In the genomic region with DNA sequence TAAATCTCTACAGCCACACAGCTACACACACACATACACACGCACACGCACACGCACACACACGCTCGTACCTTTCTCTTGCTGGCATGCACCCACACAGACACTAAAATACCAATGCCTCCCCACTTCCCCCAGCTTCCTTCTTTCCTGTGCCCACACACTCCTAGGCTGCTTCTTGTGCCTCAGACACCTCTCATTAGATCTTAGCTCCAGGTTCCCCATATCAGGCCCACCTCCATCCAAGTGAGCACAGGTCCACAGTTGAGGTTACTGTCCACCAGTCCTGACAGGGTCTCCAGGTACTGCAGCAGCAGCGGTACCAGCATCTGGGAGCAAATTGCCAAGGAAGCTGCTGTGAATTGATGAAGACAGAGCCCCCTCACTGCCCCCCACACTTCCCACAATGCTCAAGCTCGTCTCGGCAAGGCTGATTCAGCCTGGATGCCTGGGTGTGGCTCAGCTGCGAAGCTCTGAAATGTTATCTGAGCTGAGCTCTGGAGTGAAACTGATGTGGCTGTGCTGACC, we compare ENCODE assay signal across 11 mouse cellular contexts. TPM values are rescaled to one million over a fixed set of nuclear protein-coding genes. Genes with fewer than 3 reads are reported as not detected.
DNase-seq lines count a peak whose midpoint lies in the region; ATAC-seq and TF ChIP-seq lines count a peak whose summit lies in the region.
"Had no signal": no experiment of that assay in that cellular context is flagged by ENCODE, and none has a peak within 500 bp of the region (broad histone marks: within the 10 kb centered on the region; RNA-seq: fewer than 3 reads in every experiment).

No protein-coding gene starts in this region.

- peaks cover 17 to 30% of the 10 kb centered on the region in 2 experiments for H3K4me1 ChIP-seq in heart, embryonic 14.5 days (ENCODE audit: control insufficient read depth in 2 of 2, insufficient read depth in 2 of 2, low read length in 2 of 2)
- peaks cover 13% of the 10 kb centered on the region for H3K4me1 ChIP-seq in stomach, embryonic 16.5 days (ENCODE audit: control insufficient read depth, insufficient read depth, low read length)
- H3K4me1 ChIP-seq in stomach, postnatal 0 days (replicated peaks; ENCODE audit: control insufficient read depth, insufficient read depth) = no peaks in the 10 kb centered on the region

- H3K36me3 ChIP-seq in heart, embryonic 14.5 days (ENCODE audit: control insufficient read depth, insufficient read depth, low read length) = peaks cover 60% of the 10 kb centered on the region
- peaks cover 11% of the 10 kb centered on the region; the same call in 1 of the 2 replicates for H3K36me3 ChIP-seq in stomach, embryonic 16.5 days (ENCODE audit: control insufficient read depth, insufficient read depth, low read length)
- H3K36me3 ChIP-seq in stomach, postnatal 0 days (ENCODE audit: control insufficient read depth, insufficient read depth, low read length) = peaks cover 14% of the 10 kb centered on the region; the same call in 1 of the 2 replicates

- 77% methylated on average over 9 of the region's 9 CpGs for WGBS in heart, embryonic 14.5 days
- WGBS in stomach, embryonic 16.5 days = 78% methylated on average over 9 of the region's 9 CpGs
- 82% methylated on average over 9 of the region's 9 CpGs for WGBS in stomach, postnatal 0 days

- no peak overlapping the region for H3K27ac ChIP-seq in heart, embryonic 14.5 days (replicated peaks in 1 of 2; ENCODE audit: control insufficient read depth in 1 of 2, insufficient read depth in 1 of 2, low read depth in 2 of 2, low read length in 2 of 2)
- H3K27ac ChIP-seq in stomach, embryonic 16.5 days (ENCODE audit: low read length) = no peak overlapping the region
- H3K27ac ChIP-seq in stomach, postnatal 0 days (replicated peaks) = no peak overlapping the region

- no peak for TF ChIP-seq CTCF in stomach, postnatal 0 days (IDR thresholded peaks at IDR 0.05; ENCODE audit: low read depth)

- 0 out of 2 replicates have a peak, but pooled peaks cover 3% of the 10 kb centered on the region for H3K27me3 ChIP-seq in heart, embryonic 14.5 days (ENCODE audit: control insufficient read depth, insufficient read depth, low read length)
- no peaks in the 10 kb centered on the region for H3K27me3 ChIP-seq in stomach, embryonic 16.5 days (ENCODE audit: control insufficient read depth, insufficient read depth, low read length)
- H3K27me3 ChIP-seq in stomach, postnatal 0 days (ENCODE audit: control insufficient read depth, insufficient read depth, low read length) = no peaks in the 10 kb centered on the region

- ATAC-seq in heart, embryonic 14.5 days (ENCODE audit: insufficient number of reproducible peaks, insufficient read depth, low FRiP score, low read depth) = no peak
- no peak for ATAC-seq in stomach, embryonic 16.5 days (ENCODE audit: insufficient read depth, low FRiP score)
- ATAC-seq in stomach, postnatal 0 days (ENCODE audit: low FRiP score, low TSS enrichment) = no peak

- no peak for TF ChIP-seq EP300 in stomach, postnatal 0 days (optimal IDR thresholded peaks at IDR 0.05)

- intact Hi-C loops in heart, postnatal 36 days (cut with DNase I) = no loop called here
- intact Hi-C loops in left cerebral cortex, postnatal 14 days (cut with DNase I) = no loop called here

- H3K4me3 ChIP-seq in heart, embryonic 14.5 days (ENCODE audit: control insufficient read depth in 1 of 2, insufficient read depth in 1 of 2, low read depth in 1 of 2, low read length in 2 of 2) = no peak overlapping the region
- H3K4me3 ChIP-seq in stomach, embryonic 16.5 days (replicated peaks; ENCODE audit: low read length) = no peak overlapping the region
- no peak overlapping the region for H3K4me3 ChIP-seq in stomach, postnatal 0 days (ENCODE audit: low read depth, low read length)

- 0 out of 2 replicates have a peak overlapping the region, but pooled peaks have one; percentile 8 for H3K9ac ChIP-seq in heart, embryonic 14.5 days (ENCODE audit: low read length)
- peak overlapping the region; percentile 48; the same call in 1 of the 2 replicates for H3K9ac ChIP-seq in stomach, embryonic 16.5 days (ENCODE audit: low read length)
- H3K9ac ChIP-seq in stomach, postnatal 0 days (ENCODE audit: low read length) = no peak overlapping the region

- no peak for DNase-seq in heart, postnatal 36 days
- no peak for DNase-seq in stomach, postnatal 0 days (ENCODE audit: low spot score)
- peak; percentile 74 to 90 for DNase-seq in left cerebral cortex, postnatal 14 days (ENCODE audit: low spot score in 2 of 2)
- DNase-seq in ovary, postnatal 10 days (ENCODE audit: low spot score) = no peak
- no peak for DNase-seq in thymus, postnatal 0 days (ENCODE audit: low spot score)
- DNase-seq in heart, adult 8-10 months (ENCODE audit: low spot score) = no peak
- DNase-seq: heart, adult 11 months; kidney, adult 8-10 months; thymus, postnatal 25 days had no signal

- no peak overlapping the region for H3K4me2 ChIP-seq in heart, embryonic 14.5 days (ENCODE audit: low read length)
- no peak overlapping the region for H3K4me2 ChIP-seq in stomach, embryonic 16.5 days (ENCODE audit: low read depth, low read length)
- H3K4me2 ChIP-seq in stomach, postnatal 0 days (replicated peaks; ENCODE audit: low read depth) = no peak overlapping the region

- H3K9me3 ChIP-seq in heart, embryonic 14.5 days (ENCODE audit: control insufficient read depth, low read length) = no peaks in the 10 kb centered on the region
- no peaks in the 10 kb centered on the region for H3K9me3 ChIP-seq in stomach, embryonic 16.5 days (replicated peaks; ENCODE audit: control insufficient read depth, low read length)
- H3K9me3 ChIP-seq in stomach, postnatal 0 days (ENCODE audit: control insufficient read depth, low read length) = no peaks in the 10 kb centered on the region

RNA-seq across cellular contexts. Expression of a gene that starts 3.5 kb away (rescaled TPM):
- polyA plus RNA-seq in heart, embryonic 14.5 days (2014; fragmentation: Nextera tagmentation; extraction: Ambion mirVana) = 7.2 and 9.0 TPM in 2 replicates
- under 1 TPM; 0.56 to 0.89 TPM for total RNA-seq in heart, postnatal 36 days (2021)
- polyA plus RNA-seq in stomach, embryonic 16.5 days (2015; fragmentation: Nextera tagmentation; extraction: Ambion mirVana) = 5.6 and 5.7 TPM in 2 replicates
- polyA plus RNA-seq in stomach, postnatal 0 days (2015; fragmentation: Nextera tagmentation; extraction: Ambion mirVana) = 1.5 and 1.6 TPM in 2 replicates
- total RNA-seq in left cerebral cortex, postnatal 14 days (2021) = 100 to 1,000 TPM; 233 to 246 TPM
- polyA plus RNA-seq in thymus, postnatal 0 days (2015; fragmentation: Nextera tagmentation; extraction: Ambion mirVana) = 3.6 and 4.6 TPM in 2 replicates
- under 1 TPM; 0.32 to 0.60 (median 0.36) TPM for total RNA-seq in heart, adult 8-10 months (2022)

RNA-seq across cellular contexts. Expression of a gene that starts 20.6 kb away (rescaled TPM):
- polyA plus RNA-seq in heart, embryonic 14.5 days (2014; fragmentation: Nextera tagmentation; extraction: Ambion mirVana) = 141 and 155 TPM in 2 replicates
- total RNA-seq in heart, postnatal 36 days (2021) = 100 to 1,000 TPM; 749 to 757 TPM
- polyA plus RNA-seq in stomach, embryonic 16.5 days (2015; fragmentation: Nextera tagmentation; extraction: Ambion mirVana) = 69.8 and 72.4 TPM in 2 replicates
- polyA plus RNA-seq in stomach, postnatal 0 days (2015; fragmentation: Nextera tagmentation; extraction: Ambion mirVana) = 66.4 and 75.7 TPM in 2 replicates
- total RNA-seq in left cerebral cortex, postnatal 14 days (2021) = 10 to 100 TPM in 1 of 2 experiments, 1 to 10 TPM in 1; 5.3 to 10.8 TPM
- polyA plus RNA-seq in thymus, postnatal 0 days (2015; fragmentation: Nextera tagmentation; extraction: Ambion mirVana) = 6.9 and 7.5 TPM in 2 replicates
- 1,000 to 10,000 TPM in 1 of 4 experiments, 100 to 1,000 TPM in 3; 852 to 1,087 (median 985) TPM for total RNA-seq in heart, adult 8-10 months (2022)

RNA-seq across cellular contexts. Expression of a gene that starts 20.7 kb away (rescaled TPM):
- 11.0 and 11.6 TPM in 2 replicates for polyA plus RNA-seq in heart, embryonic 14.5 days (2014; fragmentation: Nextera tagmentation; extraction: Ambion mirVana)
- 1 to 10 TPM; 3.3 to 5.4 TPM for total RNA-seq in heart, postnatal 36 days (2021)
- polyA plus RNA-seq in stomach, embryonic 16.5 days (2015; fragmentation: Nextera tagmentation; extraction: Ambion mirVana) = 10.3 and 12.6 TPM in 2 replicates
- polyA plus RNA-seq in stomach, postnatal 0 days (2015; fragmentation: Nextera tagmentation; extraction: Ambion mirVana) = 2.2 and 2.3 TPM in 2 replicates
- total RNA-seq in left cerebral cortex, postnatal 14 days (2021) = 1 to 10 TPM; 2.7 to 3.8 TPM
- polyA plus RNA-seq in thymus, postnatal 0 days (2015; fragmentation: Nextera tagmentation; extraction: Ambion mirVana) = 3.6 and 5.2 TPM in 2 replicates
- total RNA-seq in heart, adult 8-10 months (2022) = 1 to 10 TPM; 3.1 to 4.5 (median 3.9) TPM

RNA-seq across cellular contexts. Expression of a gene that starts 28.3 kb away (rescaled TPM):
- polyA plus RNA-seq in heart, embryonic 14.5 days (2014; fragmentation: Nextera tagmentation; extraction: Ambion mirVana) = 27.4 and 31.3 TPM in 2 replicates
- 10 to 100 TPM; 13.4 to 16.0 TPM for total RNA-seq in heart, postnatal 36 days (2021)
- 53.8 and 58.5 TPM in 2 replicates for polyA plus RNA-seq in stomach, embryonic 16.5 days (2015; fragmentation: Nextera tagmentation; extraction: Ambion mirVana)
- polyA plus RNA-seq in stomach, postnatal 0 days (2015; fragmentation: Nextera tagmentation; extraction: Ambion mirVana) = 30.2 and 30.9 TPM in 2 replicates
- total RNA-seq in left cerebral cortex, postnatal 14 days (2021) = 10 to 100 TPM; 37.5 to 39.0 TPM
- polyA plus RNA-seq in thymus, postnatal 0 days (2015; fragmentation: Nextera tagmentation; extraction: Ambion mirVana) = 91.1 and 96.6 TPM in 2 replicates
- total RNA-seq in heart, adult 8-10 months (2022) = 10 to 100 TPM; 13.5 to 21.0 (median 14.6) TPM

RNA-seq across cellular contexts. Expression of a gene that starts 31.7 kb away (rescaled TPM):
- 110 and 115 TPM in 2 replicates for polyA plus RNA-seq in heart, embryonic 14.5 days (2014; fragmentation: Nextera tagmentation; extraction: Ambion mirVana)
- total RNA-seq in heart, postnatal 36 days (2021) = 10 to 100 TPM; 62.9 to 63.4 TPM
- polyA plus RNA-seq in stomach, embryonic 16.5 days (2015; fragmentation: Nextera tagmentation; extraction: Ambion mirVana) = 73.4 and 80.7 TPM in 2 replicates
- polyA plus RNA-seq in stomach, postnatal 0 days (2015; fragmentation: Nextera tagmentation; extraction: Ambion mirVana) = 60.5 and 63.9 TPM in 2 replicates
- 10 to 100 TPM; 60.2 to 61.4 TPM for total RNA-seq in left cerebral cortex, postnatal 14 days (2021)
- 101 and 112 TPM in 2 replicates for polyA plus RNA-seq in thymus, postnatal 0 days (2015; fragmentation: Nextera tagmentation; extraction: Ambion mirVana)
- total RNA-seq in heart, adult 8-10 months (2022) = 10 to 100 TPM; 62.1 to 70.3 (median 67.2) TPM

Comparison
In these comparisons a context has a peak if more than half of its experiments do, and no peak if none do; other contexts are left out.
1. DNase-seq: peak in left cerebral cortex, postnatal 14 days (2 of 2); none in heart, postnatal 36 days (0 of 2), stomach, postnatal 0 days (single experiment), ovary, postnatal 10 days (single experiment), thymus, postnatal 0 days (single experiment) and heart, adult 8-10 months (single experiment).